Mouse (Mus musculus): Measurements from ENCODE around the gene Gm45711. TPM values are rescaled to one million over a fixed set of nuclear protein-coding genes. Genes with fewer than 3 reads are reported as not detected.
"Not testable (repeated sequence)": the region's sequence is repeated elsewhere in the genome, so short reads cannot be mapped to it uniquely, and the experiment has no call there.

The Gm45711 gene
- not detected in 2 replicates for polyA plus RNA-seq (2016; fragmentation: Nextera tagmentation; extraction: Ambion mirVana)

DNA sequence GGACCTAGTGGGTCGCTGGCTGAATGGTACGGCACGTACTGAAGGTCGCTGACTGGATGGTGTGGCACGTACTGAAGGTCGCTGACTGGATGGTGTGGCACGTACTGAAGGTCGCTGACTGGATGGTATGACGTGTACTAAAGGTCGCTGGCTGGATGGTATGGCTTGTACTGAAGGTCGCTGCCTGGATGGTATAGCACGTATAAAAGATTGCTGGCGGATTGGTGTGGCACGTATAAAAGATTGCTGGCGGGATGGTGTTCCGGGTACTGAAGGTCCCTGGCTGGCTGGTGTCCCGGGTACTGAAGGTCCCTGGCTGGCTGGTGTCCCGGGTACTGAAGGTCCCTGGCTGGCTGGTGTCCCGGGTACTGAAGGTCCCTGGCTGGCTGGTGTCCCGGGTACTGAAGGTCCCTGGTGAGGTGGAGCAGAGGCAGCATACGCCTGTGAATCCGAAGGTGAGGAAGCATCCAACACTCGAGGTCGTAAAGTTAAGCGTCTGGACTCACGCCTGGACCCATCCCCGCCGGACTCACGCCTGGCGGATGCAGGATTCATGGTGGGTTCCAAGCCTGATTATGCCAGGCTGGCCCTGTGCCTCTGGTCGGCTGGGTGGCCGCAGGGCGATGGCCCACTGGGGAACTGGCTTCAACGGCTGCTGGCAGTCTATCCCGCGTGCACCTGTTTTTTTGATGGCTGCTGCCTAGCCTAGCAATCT lies at the start of gene Gm45711, which contains the start of gene Cmtm1:
Gm45711 (minus strand) TSS at position 641 of the 715 bp plus-strand sequence.
Cmtm1 (minus strand) TSS at position 705 of the 715 bp plus-strand sequence.
- not testable (repeated sequence) for H3K4me3 ChIP-seq; H3K27ac ChIP-seq; H3K27me3 ChIP-seq (ENCODE audit: poor library complexity, severe bottlenecking); H3K4me1 ChIP-seq; DNase-seq (ENCODE audit: extremely low spot score, low spot score); H3K36me3 ChIP-seq (replicated peaks); H3K9me3 ChIP-seq
- WGBS = 91% methylated on average over 36 of the region's 36 CpGs

DNA sequence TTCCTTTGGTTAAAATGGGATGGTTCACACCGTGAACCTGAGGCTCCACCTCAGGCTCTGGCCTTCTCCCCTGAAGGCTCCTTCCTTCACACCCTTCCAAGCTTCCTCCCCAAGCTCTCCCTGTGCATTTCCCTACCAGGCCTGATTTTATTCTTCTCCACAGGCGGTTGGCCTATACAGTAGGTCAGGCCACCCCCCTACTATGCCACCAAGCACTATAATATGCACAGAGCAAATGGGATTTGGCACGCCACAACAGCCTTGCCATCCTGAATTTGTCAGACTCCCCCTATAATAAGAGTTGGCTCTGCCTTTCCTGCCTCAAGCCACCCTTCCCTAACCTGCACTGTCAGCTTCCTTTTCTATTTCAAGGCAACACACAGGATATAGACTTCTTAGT lies 48.8 kb upstream of the Gm45711 start:
- no peak overlapping the region for H3K27ac ChIP-seq

DNA sequence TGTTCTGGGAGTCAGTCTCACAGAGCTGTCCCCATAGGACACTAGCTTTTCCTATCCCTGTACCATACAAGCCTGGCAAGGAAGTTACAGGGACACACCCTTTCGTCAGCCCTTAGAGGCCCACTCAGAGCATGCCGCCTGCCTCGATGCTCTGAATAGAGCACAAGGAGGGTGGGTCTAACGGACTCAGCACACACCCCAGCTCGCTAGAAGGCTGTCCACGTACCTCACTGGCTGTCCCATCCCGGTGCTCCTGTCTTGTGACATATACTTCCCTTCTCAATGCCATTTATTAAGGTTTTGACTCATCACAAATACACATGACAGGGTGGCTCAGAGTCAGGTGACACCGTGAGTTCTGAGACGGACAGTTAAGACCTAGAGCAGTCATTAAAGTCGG lies 44.6 kb upstream of the Gm45711 start:
- DNase-seq (ENCODE audit: extremely low spot score, low spot score) = no peak
- no peak overlapping the region for H3K27ac ChIP-seq
- whole genome bisulfite sequencing = 95% methylated on average over 10 of the region's 10 CpGs
- peaks cover 42% of the 10 kb centered on the region for H3K36me3 ChIP-seq (replicated peaks)
- H3K9me3 ChIP-seq = no peaks in the 10 kb centered on the region
- H3K27me3 ChIP-seq (ENCODE audit: poor library complexity, severe bottlenecking) = no peaks in the 10 kb centered on the region
- H3K4me1 ChIP-seq = peaks cover 10% of the 10 kb centered on the region
- no peak overlapping the region for H3K4me3 ChIP-seq

More for the DNA sequence above, 48.8 kb upstream of the Gm45711 start:
- no peaks in the 10 kb centered on the region for H3K27me3 ChIP-seq (ENCODE audit: poor library complexity, severe bottlenecking)
- 79% methylated on average over 3 of the region's 3 CpGs for WGBS
- peaks cover 11% of the 10 kb centered on the region for H3K4me1 ChIP-seq
- peaks cover 33% of the 10 kb centered on the region for H3K36me3 ChIP-seq (replicated peaks)
- no peaks in the 10 kb centered on the region for H3K9me3 ChIP-seq
- H3K4me3 ChIP-seq = no peak overlapping the region
- DNase-seq (ENCODE audit: extremely low spot score, low spot score) = no peak

DNA sequence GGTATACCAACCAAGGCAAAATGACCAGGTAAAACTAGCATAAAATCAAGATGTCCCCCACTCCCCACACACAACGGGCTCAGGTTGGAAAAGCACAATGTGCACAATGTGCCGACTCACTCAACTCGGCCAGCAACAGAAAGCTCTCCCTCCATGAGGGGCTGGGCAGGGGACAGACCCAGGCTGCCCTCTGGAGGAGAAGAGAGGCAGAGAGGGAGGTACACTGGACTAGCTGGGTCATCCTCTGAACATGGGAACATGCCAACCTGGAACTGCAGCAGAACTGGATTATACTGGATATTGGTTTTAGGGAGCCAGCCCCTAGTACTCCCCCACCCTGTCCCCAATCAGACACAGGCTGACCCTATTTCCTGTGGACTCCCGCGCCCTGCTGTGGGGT lies 43.3 kb upstream of the Gm45711 start:
- Histone ChIP-seq H3K4me1 (peaks cover 8% of the 10 kb centered on the region; the same call in 1 of the 2 replicates), H3K27me3 (ENCODE audit: poor library complexity, severe bottlenecking) (no peaks in the 10 kb centered on the region), H3K4me3 (no peak overlapping the region), H3K9me3 (no peaks in the 10 kb centered on the region), H3K36me3 (replicated peaks) (peaks cover 42% of the 10 kb centered on the region), H3K27ac (peak overlapping the region; percentile 40; the same call in 1 of the 2 replicates)
- WGBS = 69% methylated on average over 5 of the region's 5 CpGs
- no peak for DNase-seq (ENCODE audit: extremely low spot score, low spot score)

DNA sequence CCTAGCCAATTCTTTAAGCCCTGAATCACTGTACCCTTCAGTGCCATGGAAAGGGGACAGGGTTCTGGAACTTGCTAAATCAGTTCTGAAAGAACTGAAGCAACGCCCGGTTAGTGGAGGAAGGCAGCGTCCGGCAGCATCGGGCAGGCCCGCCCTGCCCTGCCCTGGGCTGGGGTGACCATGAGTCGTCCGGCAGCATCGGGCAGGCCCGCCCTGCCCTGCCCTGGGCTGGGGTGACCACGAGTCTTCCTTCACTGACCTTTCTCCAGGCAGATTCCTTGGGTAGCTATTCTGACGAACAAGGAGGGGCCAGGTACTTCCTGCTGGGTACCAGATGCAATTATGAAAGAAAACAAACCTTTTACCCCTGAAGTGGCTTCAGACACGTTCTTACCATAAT lies 40.2 kb upstream of the Gm45711 start:
- peaks cover 13% of the 10 kb centered on the region; the same call in 1 of the 2 replicates for H3K4me1 ChIP-seq
- DNase-seq (ENCODE audit: extremely low spot score, low spot score) = no peak
- no peak overlapping the region for H3K4me3 ChIP-seq
- no peak overlapping the region for H3K27ac ChIP-seq
- 83% methylated on average over 13 of the region's 13 CpGs for WGBS
- H3K36me3 ChIP-seq (replicated peaks) = peaks cover 53% of the 10 kb centered on the region
- no peaks in the 10 kb centered on the region for H3K9me3 ChIP-seq
- no peaks in the 10 kb centered on the region for H3K27me3 ChIP-seq (ENCODE audit: poor library complexity, severe bottlenecking)

DNA sequence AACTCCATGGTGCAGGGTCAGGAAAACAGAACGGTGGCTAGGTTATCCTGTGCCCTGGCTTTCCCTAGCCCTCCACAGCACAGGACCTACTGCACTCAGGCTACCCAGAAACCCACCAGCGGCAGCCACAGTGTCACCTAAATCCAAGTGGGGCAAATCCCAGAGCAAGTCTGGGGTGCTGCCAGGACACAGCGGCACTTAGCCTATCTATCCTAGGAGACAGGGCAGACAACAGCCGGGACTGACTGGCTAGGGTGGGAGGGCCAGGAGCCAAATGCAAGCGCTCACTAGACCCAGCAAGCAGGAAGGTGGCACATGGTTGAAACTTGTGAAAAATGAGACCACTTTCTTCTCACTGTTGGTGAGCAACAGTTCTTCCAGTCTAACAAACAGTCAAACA lies 39.1 kb upstream of the Gm45711 start:
- Histone ChIP-seq H3K4me3 (no peak overlapping the region), H3K4me1 (peaks cover 13% of the 10 kb centered on the region; the same call in 1 of the 2 replicates), H3K27me3 (ENCODE audit: poor library complexity, severe bottlenecking) (no peaks in the 10 kb centered on the region), H3K27ac (no peak overlapping the region), H3K9me3 (no peaks in the 10 kb centered on the region), H3K36me3 (replicated peaks) (peaks cover 48% of the 10 kb centered on the region)
- DNase-seq (ENCODE audit: extremely low spot score, low spot score) = no peak
- WGBS = 90% methylated on average over 5 of the region's 5 CpGs

DNA sequence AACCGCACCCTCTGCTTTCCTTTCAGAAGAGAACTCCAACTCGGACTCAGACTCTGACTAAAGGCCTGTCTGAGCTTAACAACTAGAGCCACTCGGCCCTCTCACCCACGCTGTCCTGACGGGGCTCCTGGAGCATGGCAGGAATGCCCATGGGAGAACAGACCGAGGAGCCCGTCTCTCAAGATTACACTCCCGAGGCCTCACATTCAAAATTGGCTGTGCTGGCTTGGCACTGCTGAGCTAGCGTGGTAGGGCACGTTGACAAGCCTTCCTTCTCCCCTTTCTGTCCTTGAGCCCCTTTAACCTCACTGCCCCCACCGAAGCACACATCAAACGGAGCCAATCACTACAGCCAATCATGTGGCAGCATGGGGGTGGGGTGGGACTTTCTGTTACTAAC lies 36.8 kb upstream of the Gm45711 start:
- 68% methylated on average over 12 of the region's 12 CpGs for WGBS
- Histone ChIP-seq H3K4me1 (peaks cover 8% of the 10 kb centered on the region), H3K36me3 (replicated peaks) (peaks cover 43% of the 10 kb centered on the region), H3K27ac (no peak overlapping the region), H3K9me3 (no peaks in the 10 kb centered on the region), H3K4me3 (no peak overlapping the region), H3K27me3 (ENCODE audit: poor library complexity, severe bottlenecking) (peaks cover 3% of the 10 kb centered on the region; the same call in 1 of the 2 replicates)
- DNase-seq (ENCODE audit: extremely low spot score, low spot score) = no peak

DNA sequence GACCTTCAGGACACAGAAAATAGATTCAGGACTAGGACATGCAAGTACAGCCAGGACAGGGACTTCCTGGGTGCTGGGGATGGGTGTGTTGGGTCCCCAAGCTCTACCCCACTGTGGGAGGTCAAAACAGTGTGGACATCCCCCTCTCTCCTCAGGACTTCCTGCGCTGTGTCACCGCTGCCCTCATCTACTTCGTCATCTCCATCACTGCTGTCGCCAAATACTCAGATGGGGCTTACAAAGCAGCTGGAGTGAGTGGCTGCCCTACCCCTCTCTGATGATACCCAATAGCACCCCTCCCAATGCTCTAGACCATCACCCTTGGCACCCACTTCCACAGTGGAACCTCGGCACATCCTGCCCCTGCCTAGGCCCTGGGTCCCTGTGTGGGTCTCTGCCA lies 34.7 kb upstream of the Gm45711 start:
- Histone ChIP-seq H3K9me3 (no peaks in the 10 kb centered on the region), H3K4me1 (peaks cover 23% of the 10 kb centered on the region), H3K36me3 (replicated peaks) (peaks cover 35% of the 10 kb centered on the region), H3K27ac (no peak overlapping the region), H3K4me3 (no peak overlapping the region), H3K27me3 (ENCODE audit: poor library complexity, severe bottlenecking) (peaks cover 6% of the 10 kb centered on the region; the same call in 1 of the 2 replicates)
- WGBS = 94% methylated on average over 5 of the region's 5 CpGs
- no peak for DNase-seq (ENCODE audit: extremely low spot score, low spot score)

DNA sequence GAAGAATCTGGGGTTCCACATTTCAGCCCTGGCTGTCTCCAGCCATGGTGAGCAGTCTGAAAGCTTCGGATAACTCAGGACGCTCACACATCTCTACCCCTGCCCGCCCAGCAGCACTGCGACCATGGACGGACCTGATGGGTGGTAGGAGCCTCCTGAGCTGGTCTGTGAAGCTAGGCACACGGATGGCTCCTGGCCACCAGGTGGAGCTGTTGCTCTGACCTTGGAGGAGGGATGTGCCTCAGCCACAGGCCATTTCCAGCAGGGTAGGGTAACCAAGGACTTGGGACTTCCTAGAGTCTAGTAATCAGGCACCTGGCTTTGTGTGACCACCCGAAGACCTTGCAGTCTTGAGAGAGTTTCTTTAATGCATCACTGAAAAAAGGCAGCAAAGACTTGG lies 34.1 kb upstream of the Gm45711 start:
- Histone ChIP-seq H3K4me1 (peaks cover 28% of the 10 kb centered on the region), H3K27ac (no peak overlapping the region), H3K36me3 (replicated peaks) (peaks cover 35% of the 10 kb centered on the region), H3K27me3 (ENCODE audit: poor library complexity, severe bottlenecking) (peaks cover 7% of the 10 kb centered on the region; the same call in 1 of the 2 replicates), H3K4me3 (no peak overlapping the region), H3K9me3 (no peaks in the 10 kb centered on the region)
- 14% methylated on average over 7 of the region's 7 CpGs for WGBS
- DNase-seq (ENCODE audit: extremely low spot score, low spot score) = peak; percentile 84

DNA sequence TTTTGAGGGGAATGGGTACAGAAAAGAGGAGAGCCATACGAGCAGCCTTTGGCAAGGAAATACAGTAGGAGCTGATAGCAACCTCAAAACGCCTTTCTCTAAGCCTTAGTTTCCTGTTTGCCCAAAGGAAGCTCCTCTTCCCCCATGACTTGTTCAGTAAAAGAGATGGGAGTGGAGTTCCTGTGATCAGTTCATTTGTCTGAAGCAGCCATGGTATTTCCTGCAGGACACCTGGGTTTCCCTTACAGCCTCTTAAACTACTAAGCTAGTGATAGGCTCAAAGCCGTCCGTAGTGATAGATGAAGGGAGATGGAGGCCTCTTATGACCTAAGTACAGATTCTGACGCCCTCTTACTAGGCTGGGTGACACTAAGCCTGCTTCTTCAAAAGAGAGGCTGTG lies 32.5 kb upstream of the Gm45711 start:
- peaks cover 28% of the 10 kb centered on the region for H3K4me1 ChIP-seq
- H3K4me3 ChIP-seq = no peak overlapping the region
- H3K36me3 ChIP-seq (replicated peaks) = peaks cover 28% of the 10 kb centered on the region
- peaks cover 11% of the 10 kb centered on the region; the same call in 1 of the 2 replicates for H3K27me3 ChIP-seq (ENCODE audit: poor library complexity, severe bottlenecking)
- WGBS = 86% methylated on average over 5 of the region's 5 CpGs
- H3K27ac ChIP-seq = no peak overlapping the region
- DNase-seq (ENCODE audit: extremely low spot score, low spot score) = no peak
- no peaks in the 10 kb centered on the region for H3K9me3 ChIP-seq

DNA sequence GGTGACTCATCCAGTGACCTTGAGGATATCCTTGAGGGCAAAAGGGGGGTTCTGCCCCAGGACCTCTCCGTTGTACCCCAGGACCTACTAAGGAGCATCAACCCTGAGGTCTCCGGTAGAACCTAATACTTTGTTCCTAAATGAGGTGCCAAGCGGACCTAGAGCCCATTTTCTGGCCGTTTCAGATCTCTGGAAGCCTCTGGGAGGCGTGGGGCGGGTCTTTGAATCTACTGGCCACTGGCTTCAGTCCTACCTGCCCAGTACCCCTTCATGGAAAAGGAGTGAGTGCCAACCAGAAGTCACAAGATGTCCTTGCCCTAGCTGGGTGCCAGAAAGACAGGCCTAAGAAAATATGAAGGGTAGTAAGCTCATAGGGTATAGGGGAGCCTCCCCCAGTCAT lies 31.8 kb upstream of the Gm45711 start:
- peaks cover 21% of the 10 kb centered on the region for H3K36me3 ChIP-seq (replicated peaks)
- H3K4me3 ChIP-seq = peak overlapping the region; percentile 66
- DNase-seq (ENCODE audit: extremely low spot score, low spot score) = no peak
- H3K27me3 ChIP-seq (ENCODE audit: poor library complexity, severe bottlenecking) = peaks cover 11% of the 10 kb centered on the region; the same call in 1 of the 2 replicates
- H3K4me1 ChIP-seq = peaks cover 23% of the 10 kb centered on the region
- WGBS = 36% methylated on average over 6 of the region's 6 CpGs
- H3K9me3 ChIP-seq = no peaks in the 10 kb centered on the region
- H3K27ac ChIP-seq = peak overlapping the region; percentile 92

DNA sequence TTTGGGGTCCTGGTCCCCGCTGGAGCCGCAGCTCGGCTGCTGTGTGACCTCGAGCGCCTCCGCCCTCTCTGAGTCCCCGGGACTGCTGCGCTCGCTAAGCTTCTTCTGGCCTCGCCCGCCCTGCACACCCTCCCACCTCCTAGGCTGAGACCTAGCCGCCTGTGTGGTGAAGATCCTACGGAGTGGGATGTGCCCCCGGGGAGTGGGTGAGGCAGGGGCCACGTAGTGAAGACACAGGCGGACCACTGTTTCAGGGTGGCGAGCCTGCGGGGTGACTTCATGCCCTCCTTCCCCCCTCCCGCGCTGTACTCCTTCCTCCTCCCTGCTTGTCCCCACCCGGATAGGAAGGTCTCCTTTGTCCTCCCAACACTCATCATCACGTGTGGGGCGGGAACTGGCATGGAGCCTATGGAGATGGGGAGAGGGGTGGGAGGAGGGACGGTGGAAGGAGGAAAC lies 31.3 kb upstream of the Gm45711 start:
- H3K27ac ChIP-seq = peak overlapping the region; percentile 92
- H3K9me3 ChIP-seq = no peaks in the 10 kb centered on the region
- peak; percentile 64 for DNase-seq (ENCODE audit: extremely low spot score, low spot score)
- H3K4me1 ChIP-seq = peaks cover 23% of the 10 kb centered on the region
- under 1% methylated on average over 24 of the region's 24 CpGs for WGBS
- H3K27me3 ChIP-seq (ENCODE audit: poor library complexity, severe bottlenecking) = peaks cover 11% of the 10 kb centered on the region; the same call in 1 of the 2 replicates
- peak overlapping the region; percentile 66 for H3K4me3 ChIP-seq
- peaks cover 15% of the 10 kb centered on the region for H3K36me3 ChIP-seq (replicated peaks)

All from forebrain, embryonic 10.5 days (tissue).